Mouse (Mus musculus) spleen, embryonic (tissue): ENCODE measurements around the gene Nceh1.

Source experiments
- CTCF ChIA-PET: fragments of 350-600 bp; sonication (Branson Sonifier 250); formaldehyde crosslinking; loops from one replicate; lab custom pipeline; 2022; lab: Charles Lee

Nceh1 gene

GRCm38 (mm10) chr3:27320613-27321495 is 138.1 kb downstream of the Nceh1 start:
- CTCF ChIA-PET, result no interaction called here

GRCm38 (mm10) chr3:27322591-27322990 is 139.8 kb downstream of the Nceh1 start:
- CTCF ChIA-PET, result interaction anchor here (0.6 kb wide), 1 partner anchor 239 kb away, joined by 3 read pairs; no protein-coding TSS in a partner anchor

GRCm38 (mm10) chr3:27323551-27323950 is 140.8 kb downstream of the Nceh1 start:
- CTCF ChIA-PET, result no interaction called here

GRCm38 (mm10) chr3:27326633-27327191 is 143.9 kb downstream of the Nceh1 start:
- CTCF ChIA-PET, result no interaction called here

GRCm38 (mm10) chr3:27330706-27331105 is 147.9 kb downstream of the Nceh1 start:
- CTCF ChIA-PET, result no interaction called here
